Mouse (Mus musculus) heart, postnatal 0 days (tissue): ENCODE results near the gene Nrxn3.

ENCODE experiments used
- CTCF ChIP-seq: IDR thresholded peaks from 2 replicates; pipeline ENCODE4 v1.5.1; 2016; ENCODE audit warnings: antibody characterized with exemption, control low read depth, low read depth
- EP300 ChIP-seq: IDR thresholded peaks from 2 replicates; pipeline ENCODE4 v1.6.1; 2016; ENCODE audit warnings: antibody characterized with exemption, low read depth

GRCm38 (mm10) chr12:89932338-89932737 lies 1209.7 kb downstream of the Nrxn3 start:
- TF ChIP-seq CTCF = no peak
- TF ChIP-seq EP300 = no peak
